Mouse (Mus musculus): ENCODE results near the gene Klhdc3.

Gene Klhdc3

GRCm38 (mm10) chr17:46680760-46681373, at the start of gene Klhdc3:
Gene Klhdc3, minus strand, starts transcription at chr17:46680914.
- DNase-seq (ENCODE audit: low read depth): peak; percentile 98

- no peak for DNase-seq (ENCODE audit: low read depth)
Observed at GRCm38 (mm10) chr17:46728904-46729318, 48.2 kb upstream of the Klhdc3 start, which contains the start of gene Gnmt. Gene Gnmt, minus strand, starts transcription at chr17:46729168.

GRCm38 (mm10) chr17:46728496-46728895, 47.8 kb upstream of the Klhdc3 start:
- no peak for DNase-seq (ENCODE audit: low read depth)

- no peak for DNase-seq (ENCODE audit: low read depth)
Observed at GRCm38 (mm10) chr17:46728021-46728420, 47.3 kb upstream of the Klhdc3 start.

- no peak for DNase-seq (ENCODE audit: low read depth)
Observed at GRCm38 (mm10) chr17:46727271-46727670, 46.6 kb upstream of the Klhdc3 start.

- DNase-seq (ENCODE audit: low read depth): no peak
Observed at GRCm38 (mm10) chr17:46725731-46726645, 45.3 kb upstream of the Klhdc3 start.

GRCm38 (mm10) chr17:46725273-46725672, 44.6 kb upstream of the Klhdc3 start:
- DNase-seq (ENCODE audit: low read depth): no peak

- no peak for DNase-seq (ENCODE audit: low read depth)
Observed at GRCm38 (mm10) chr17:46724477-46725084, 43.9 kb upstream of the Klhdc3 start.

- no peak for DNase-seq (ENCODE audit: low read depth)
Observed at GRCm38 (mm10) chr17:46721077-46721476, 40.4 kb upstream of the Klhdc3 start.

- no peak for DNase-seq (ENCODE audit: low read depth)
Observed at GRCm38 (mm10) chr17:46714756-46715481, 34.2 kb upstream of the Klhdc3 start.

- DNase-seq (ENCODE audit: low read depth): no peak
Observed at GRCm38 (mm10) chr17:46713849-46714248, 33.1 kb upstream of the Klhdc3 start.

- DNase-seq (ENCODE audit: low read depth): no peak
Observed at GRCm38 (mm10) chr17:46712442-46712841, 31.7 kb upstream of the Klhdc3 start.

GRCm38 (mm10) chr17:46711612-46712271, 31.0 kb upstream of the Klhdc3 start:
- no peak for DNase-seq (ENCODE audit: low read depth)

GRCm38 (mm10) chr17:46710959-46711597, 30.4 kb upstream of the Klhdc3 start, which contains the start of gene Pex6:
Gene Pex6, plus strand, starts transcription at chr17:46711463.
- DNase-seq (ENCODE audit: low read depth): peak; percentile 93

- DNase-seq (ENCODE audit: low read depth): no peak
Observed at GRCm38 (mm10) chr17:46706375-46707089, 25.8 kb upstream of the Klhdc3 start.

- peak; percentile 98 for DNase-seq (ENCODE audit: low read depth)
Observed at GRCm38 (mm10) chr17:46704887-46705835, 24.4 kb upstream of the Klhdc3 start, which contains the start of gene Ppp2r5d. Gene Ppp2r5d, minus strand, starts transcription at chr17:46705111.

- DNase-seq (ENCODE audit: low read depth): no peak
Observed at GRCm38 (mm10) chr17:46703971-46704886, 23.5 kb upstream of the Klhdc3 start.

GRCm38 (mm10) chr17:46702506-46702905, 21.8 kb upstream of the Klhdc3 start:
- DNase-seq (ENCODE audit: low read depth): no peak
